Mouse (Mus musculus): ENCODE measurements around the gene Cfap44. TPM values are rescaled to one million over a fixed set of nuclear protein-coding genes. Genes with fewer than 3 reads are reported as not detected.
A peak's percentile ranks its signal among the peaks of the same experiment; 100 is the strongest.

Cfap44 gene
- total RNA-seq (2021) = under 1 TPM in 1 of 2 experiments, not detected in 1; 0.59 TPM
- long read RNA-seq, experiment 1 = 0 reads
- long read RNA-seq, experiment 2 = 0 reads

GRCm38 (mm10) chr16:44394577-44395243 lies at the start of gene Cfap44:
Gene Cfap44, plus strand, starts transcription at chr16:44394796.
- peak; percentile 11 to 13 for DNase-seq

- peak; percentile 96 to 97 for DNase-seq
These were observed 47.3 kb upstream of the Cfap44 start, which contains the start of gene Spice1 for GRCm38 (mm10) chr16:44347071-44347901. Gene Spice1, plus strand, starts transcription at chr16:44347121.

GRCm38 (mm10) chr16:44349801-44350397 lies 44.7 kb upstream of the Cfap44 start:
- no peak for DNase-seq

- DNase-seq = peak in 1 of 2 experiments; percentile 42
These were observed 38.3 kb upstream of the Cfap44 start for GRCm38 (mm10) chr16:44356291-44356690.

- peak; percentile 45 to 88 for DNase-seq
These were observed 36.9 kb upstream of the Cfap44 start for GRCm38 (mm10) chr16:44357571-44358268.

GRCm38 (mm10) chr16:44361921-44362890 lies 32.4 kb upstream of the Cfap44 start:
- peak; percentile 31 to 68 for DNase-seq

- DNase-seq = no peak
These were observed 29.1 kb upstream of the Cfap44 start for GRCm38 (mm10) chr16:44365522-44365921.

- DNase-seq = no peak
These were observed 19.1 kb upstream of the Cfap44 start for GRCm38 (mm10) chr16:44375459-44375858.

GRCm38 (mm10) chr16:44380006-44380405 lies 14.6 kb upstream of the Cfap44 start:
- no peak for DNase-seq

- no peak for DNase-seq
These were observed 13.0 kb upstream of the Cfap44 start for GRCm38 (mm10) chr16:44381578-44381977.

GRCm38 (mm10) chr16:44383549-44383948 lies 11.0 kb upstream of the Cfap44 start:
- DNase-seq = no peak

GRCm38 (mm10) chr16:44384251-44384650 lies 10.3 kb upstream of the Cfap44 start:
- no peak for DNase-seq

- DNase-seq = peak; percentile 29 to 47
These were observed 2.6 kb upstream of the Cfap44 start for GRCm38 (mm10) chr16:44391877-44392548.

- no peak for DNase-seq
These were observed 10.3 kb downstream of the Cfap44 start for GRCm38 (mm10) chr16:44404933-44405332.

- DNase-seq = no peak
These were observed 12.6 kb downstream of the Cfap44 start for GRCm38 (mm10) chr16:44407211-44407610.

- no peak for DNase-seq
These were observed 13.7 kb downstream of the Cfap44 start for GRCm38 (mm10) chr16:44408290-44408689.

- peak; percentile 9 to 17 for DNase-seq
These were observed 15.6 kb downstream of the Cfap44 start for GRCm38 (mm10) chr16:44410176-44410575.

- DNase-seq = no peak
These were observed 23.0 kb downstream of the Cfap44 start for GRCm38 (mm10) chr16:44417596-44417995.

- DNase-seq = no peak
These were observed 27.1 kb downstream of the Cfap44 start for GRCm38 (mm10) chr16:44421735-44422134.

GRCm38 (mm10) chr16:44423499-44423898 lies 28.9 kb downstream of the Cfap44 start:
- DNase-seq = peak; percentile 4 to 20

Data from heart, adult 18-20 months (tissue).